Mouse (Mus musculus): ENCODE results near the gene Skap2.

The Skap2 gene

DNA sequence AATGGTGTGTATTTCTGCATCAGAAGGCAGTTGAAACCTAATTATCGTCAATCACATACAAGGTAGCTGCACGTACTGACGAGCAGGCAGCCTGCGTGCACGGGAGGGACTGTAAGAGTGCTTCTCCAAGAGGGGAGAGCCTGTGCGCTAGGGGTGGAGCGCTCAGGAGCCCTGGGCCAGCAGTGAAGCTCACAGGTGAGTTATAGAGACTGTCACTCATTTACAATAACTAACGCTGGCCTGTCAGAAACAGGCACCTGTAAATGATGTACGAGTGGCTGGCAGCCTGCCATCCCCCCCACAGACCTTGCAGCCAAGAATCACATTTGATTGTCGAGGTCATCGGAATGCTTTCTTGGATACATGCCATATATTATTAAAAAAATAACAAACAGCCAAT, 168.2 kb downstream of the Skap2 start:
- no peak for DNase-seq (ENCODE audit: low spot score)

DNA sequence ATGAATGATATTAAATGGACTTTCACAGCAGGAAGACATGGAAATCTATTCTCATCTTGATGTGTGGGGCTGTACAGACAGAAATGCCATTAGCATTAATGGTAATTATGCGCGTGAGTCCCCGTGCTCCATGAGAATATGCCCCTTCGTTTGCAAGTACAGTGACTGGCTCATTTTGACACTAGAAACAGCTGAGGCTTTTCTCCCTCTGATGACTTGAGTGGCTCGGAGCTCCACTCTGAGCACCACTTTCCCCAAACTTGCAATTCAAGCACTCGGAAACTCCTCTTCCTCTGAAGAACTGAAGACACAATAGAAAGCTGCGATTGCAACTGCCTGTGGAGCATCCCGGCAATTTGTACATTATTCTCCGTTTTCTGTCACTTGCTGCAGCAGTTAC, 169.3 kb downstream of the Skap2 start:
- DNase-seq (ENCODE audit: low spot score), result no peak

DNA sequence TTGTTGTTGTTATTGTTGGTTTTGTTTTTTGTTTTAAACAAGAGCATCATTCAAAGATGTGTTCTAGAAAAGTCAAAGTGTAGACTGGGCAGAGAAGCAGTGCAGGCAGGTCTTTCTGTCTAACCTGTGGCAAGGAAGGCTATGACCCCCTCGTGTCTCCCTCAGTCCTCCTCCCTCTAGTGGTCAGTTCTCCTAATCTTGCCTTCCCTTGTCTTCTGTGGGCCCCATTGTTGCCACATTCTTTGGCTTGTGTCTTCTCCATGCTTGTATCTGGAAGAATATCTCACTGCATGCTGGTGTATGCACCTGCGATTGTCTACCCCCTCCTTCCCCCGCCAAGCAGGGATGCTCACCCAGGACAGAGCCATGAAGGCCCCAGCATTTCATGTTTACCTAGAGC, 174.2 kb downstream of the Skap2 start:
- DNase-seq (ENCODE audit: low spot score), result no peak

DNA sequence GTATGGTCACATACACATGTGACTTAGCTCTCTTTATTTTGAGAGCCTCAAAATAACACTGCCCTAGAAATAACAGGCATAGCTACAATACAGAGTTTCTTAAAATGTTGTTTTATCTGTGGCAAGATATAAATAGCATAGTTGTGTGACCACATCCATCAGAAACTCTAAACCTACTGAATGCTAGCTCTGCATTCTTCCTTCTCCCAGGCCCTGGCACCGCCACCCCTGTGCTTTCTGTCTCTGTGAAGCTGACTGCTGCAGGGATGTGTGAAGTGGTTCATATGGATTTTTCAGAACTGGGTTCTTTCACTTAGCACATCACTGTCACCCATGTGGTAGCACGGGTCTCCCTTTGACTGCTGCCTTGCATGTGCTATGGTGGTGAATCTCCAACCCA, 179.0 kb downstream of the Skap2 start:
- no peak for DNase-seq (ENCODE audit: low spot score)

DNA sequence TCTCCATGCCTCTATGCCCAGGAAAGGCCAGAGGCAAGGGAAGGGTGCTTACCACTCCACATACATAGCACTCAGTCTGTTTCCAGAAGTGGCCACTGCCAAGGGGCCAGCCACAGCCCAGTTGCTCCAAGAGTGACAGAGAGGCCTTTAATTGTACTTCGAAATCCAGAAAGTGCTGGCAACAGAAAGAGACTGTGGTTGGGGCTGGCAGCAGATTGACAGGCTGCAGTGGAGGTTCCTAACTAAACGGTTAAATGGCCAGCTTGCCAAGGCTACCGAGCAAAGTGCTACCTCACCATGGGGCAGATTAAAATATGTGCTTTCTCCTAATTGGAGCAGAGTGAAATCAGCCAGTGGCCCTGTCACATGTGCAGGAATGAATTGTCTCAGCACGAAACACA, 186.7 kb downstream of the Skap2 start:
- no peak for DNase-seq (ENCODE audit: low spot score)

DNA sequence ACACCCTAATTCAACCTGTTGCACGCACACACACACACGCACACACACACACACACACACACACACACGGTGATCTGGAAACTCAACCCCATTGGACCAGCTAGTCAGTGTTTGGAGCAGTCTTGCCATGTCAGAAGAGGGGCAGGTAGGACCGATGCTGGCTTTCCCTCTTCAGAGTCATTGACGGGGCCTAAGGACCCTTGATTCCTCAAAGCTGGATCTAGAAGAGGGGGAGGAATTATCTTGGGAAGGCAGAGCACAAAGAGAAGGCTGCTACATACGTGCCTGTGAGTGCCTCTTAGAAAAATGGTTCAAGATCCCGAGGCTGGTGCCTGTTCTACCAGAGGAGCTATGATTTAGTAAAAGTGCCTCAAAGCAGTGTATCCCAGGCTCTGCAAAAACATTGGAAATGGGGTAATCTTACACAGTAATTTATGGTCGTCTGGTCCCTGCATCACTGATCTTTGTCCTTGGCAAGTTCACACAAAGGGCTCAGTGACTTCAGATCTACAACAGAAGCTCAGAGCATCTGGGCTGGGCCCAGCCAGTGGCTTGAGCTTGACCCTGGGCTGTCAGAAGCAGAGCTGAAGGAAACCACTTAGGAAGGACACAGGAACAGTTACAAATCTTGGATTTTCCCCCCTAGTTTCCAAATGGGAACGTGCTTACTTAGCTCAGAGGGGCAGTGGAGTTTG, 188.1 kb downstream of the Skap2 start:
- no peak for DNase-seq (ENCODE audit: low spot score)

DNA sequence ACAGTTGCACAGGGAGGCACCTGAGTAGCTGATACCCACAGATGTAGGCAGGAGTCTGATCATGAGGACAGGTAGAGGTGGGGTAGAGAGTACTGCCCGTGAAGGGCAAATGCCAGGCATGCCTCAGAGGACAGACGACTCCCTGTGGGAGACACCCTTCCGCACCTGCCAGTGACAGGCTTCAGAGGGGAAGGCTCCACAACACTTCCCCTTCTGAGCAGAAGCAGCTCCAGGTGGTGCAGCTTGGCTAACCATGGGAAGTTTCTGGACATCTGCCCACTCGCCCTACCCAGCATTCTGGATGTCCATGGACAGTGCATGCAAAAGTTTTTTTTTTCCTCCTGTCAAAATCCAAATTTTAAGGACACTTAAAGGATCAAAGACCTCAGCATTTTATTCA, 190.3 kb downstream of the Skap2 start:
- no peak for DNase-seq (ENCODE audit: low spot score)

DNA sequence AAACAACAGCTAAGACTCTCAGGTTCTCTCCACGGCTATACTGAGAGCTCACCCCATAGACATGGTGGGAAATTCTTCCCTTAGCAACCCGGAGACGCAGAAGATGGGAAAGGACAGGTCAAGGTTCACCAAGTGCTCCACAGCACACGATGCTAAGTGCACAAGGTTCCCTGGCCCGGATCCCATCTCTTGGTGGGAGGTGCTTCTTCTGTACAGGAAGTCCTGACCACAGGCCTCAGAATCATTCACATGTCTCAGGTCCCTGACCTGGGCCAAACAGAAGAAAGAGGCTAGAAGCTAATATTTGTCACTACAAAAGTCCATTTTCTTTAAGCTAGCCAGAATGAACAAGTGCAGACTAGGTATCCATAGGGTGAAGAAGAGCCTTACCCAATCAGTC, 191.5 kb downstream of the Skap2 start:
- no peak for DNase-seq (ENCODE audit: low spot score)

DNA sequence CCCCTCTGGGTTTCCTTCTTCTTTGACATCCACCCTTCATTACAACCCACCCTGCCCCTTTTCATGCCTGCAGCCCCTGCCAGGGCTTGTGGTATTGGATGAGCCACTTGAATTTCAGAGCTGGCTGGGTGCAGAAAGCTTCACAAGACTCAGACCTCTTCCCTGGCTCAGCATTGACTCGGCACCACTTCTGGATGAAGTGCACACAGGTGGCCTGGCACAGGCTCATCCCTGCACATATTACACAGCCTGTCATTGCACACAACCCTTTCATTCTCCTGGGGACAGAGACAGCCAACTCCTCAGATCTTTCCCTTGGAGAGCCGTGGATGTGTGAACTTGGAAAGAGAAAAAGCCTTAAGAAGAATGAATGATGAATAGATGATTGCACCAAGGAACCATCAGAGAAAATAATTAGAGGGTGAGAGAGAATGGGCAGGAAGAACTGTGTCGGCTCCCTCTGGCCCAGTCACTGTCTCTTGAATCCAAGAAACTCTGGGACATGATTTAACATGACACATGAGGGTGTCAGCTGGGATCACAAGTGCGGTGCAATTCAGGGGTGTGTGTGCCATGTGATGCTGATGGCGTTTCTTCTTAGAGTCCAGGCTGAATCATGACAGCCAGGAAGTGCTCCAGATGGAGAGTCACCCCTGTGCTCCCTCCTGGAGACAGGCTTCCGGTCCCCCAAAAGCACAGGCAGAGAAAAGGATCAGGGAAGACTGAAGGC, 195.3 kb downstream of the Skap2 start:
- no peak for DNase-seq (ENCODE audit: low spot score)

DNA sequence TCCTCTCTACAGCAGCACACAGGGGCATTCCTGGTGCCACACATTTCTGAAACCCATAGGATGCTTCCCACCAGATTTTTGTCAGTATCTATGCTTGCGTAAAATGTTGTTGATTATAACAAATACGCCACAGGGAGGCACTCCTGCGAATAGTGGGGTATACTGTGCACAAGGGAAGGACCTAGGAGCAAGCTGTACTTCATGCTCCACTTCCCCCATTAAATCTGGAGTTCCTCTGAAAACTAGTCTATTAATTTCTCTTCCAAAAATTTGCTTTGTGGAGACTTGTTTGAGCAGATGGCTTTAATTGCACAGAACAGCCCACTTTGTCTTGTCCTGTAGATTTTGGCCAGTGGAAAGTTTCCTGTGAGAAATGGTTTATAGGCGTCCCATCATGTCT, 201.4 kb downstream of the Skap2 start:
- no peak for DNase-seq (ENCODE audit: low spot score)

DNA sequence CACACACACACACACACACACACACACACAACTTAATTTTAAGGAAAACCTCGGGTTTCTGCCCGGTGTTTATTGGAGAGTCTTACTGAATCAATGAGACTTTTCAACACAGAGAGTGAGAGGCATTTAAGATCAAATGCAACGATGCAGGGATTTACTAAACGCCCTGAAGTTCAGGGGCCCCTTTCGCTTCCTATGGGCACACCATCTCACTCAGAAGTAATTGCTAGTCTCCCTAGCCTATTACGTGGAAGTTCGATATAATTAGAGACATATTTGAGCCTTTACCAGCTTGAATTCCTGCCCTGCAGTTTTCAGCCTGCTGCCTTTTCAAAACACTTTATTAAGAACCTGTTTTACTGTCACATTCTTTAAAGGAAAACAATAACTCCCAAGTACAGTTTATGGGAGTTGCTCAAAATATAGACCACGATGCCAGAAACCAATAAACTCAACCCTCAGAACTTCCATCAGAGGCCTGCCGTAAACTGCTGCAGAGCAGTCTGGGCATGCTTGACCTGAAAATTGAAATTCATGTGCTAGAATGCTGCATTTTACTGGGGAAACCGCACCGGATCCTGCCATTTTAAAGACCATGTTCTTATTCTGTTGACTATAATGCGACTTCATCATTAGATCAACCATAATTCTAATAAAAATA, 203.1 kb downstream of the Skap2 start:
- DNase-seq (ENCODE audit: low spot score), result no peak

DNA sequence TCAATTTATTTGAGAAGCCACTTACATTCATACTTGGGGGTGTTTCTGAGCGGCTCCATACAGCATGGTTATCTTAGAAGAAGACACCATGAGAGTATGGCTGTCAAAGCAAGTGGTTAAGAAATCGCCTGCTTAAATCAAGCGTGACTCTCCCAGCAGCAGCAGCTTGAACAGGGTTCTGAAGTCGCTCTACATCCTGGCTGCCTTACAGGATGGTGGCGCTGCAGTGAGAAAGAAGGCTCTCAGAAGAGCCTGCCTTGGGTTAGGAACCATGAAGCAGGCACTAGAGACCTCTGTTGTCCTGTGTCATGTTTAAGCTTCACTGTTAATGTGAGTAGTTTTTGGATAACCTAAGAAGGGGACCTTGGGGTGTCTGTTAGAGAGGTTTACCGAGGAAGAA, 204.3 kb downstream of the Skap2 start:
- no peak for DNase-seq (ENCODE audit: low spot score)

Measured in layer of hippocampus, adult 9-10 months (tissue).